Mouse (Mus musculus): ENCODE results near the gene Pate4.

The Pate4 gene

DNA sequence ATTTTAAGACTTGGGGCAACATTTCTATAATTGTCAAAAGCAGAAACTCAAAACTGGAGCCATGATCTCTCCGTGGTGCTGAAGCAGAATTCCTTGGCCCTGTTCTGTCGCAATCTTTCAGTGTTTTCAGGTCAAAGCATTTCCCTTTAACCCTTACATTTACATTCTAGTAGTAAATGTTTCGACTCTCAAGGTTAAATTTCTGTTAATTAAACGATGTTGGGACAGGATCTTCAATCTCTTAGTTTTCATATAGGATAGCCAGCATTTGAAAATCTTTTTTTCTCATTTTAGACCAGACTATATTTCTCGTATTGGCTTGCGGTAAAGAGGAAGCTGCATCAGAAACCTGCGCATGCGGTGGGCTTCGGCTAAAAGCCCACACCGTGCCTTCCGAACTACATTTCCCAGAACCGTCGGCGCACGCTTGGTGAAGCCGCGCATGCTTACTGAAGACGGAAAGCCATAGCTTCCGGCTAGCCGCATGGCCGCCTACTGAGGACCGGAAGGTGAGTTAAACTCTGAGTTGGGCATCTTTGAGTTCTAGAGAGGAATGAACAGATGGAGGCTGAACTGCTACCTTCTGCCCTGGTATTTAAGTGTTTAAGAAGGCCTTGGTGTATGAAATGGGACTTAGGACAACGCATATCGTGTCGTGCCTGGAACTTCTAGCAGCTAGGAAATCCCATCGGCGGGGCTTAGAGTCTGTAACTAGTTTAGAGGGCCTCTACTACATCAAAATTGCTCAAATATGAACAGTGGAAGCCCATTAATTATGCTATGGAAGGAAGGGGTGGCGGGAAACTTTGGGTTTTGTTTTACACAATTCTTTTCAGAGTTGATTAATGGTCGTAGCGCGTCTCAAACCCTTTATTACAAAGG lies 52.5 kb downstream of the Pate4 start:
- no peak for TF ChIP-seq GATA4 (IDR thresholded peaks at IDR 0.05; ENCODE audit: insufficient replicate concordance, low read length)

DNA sequence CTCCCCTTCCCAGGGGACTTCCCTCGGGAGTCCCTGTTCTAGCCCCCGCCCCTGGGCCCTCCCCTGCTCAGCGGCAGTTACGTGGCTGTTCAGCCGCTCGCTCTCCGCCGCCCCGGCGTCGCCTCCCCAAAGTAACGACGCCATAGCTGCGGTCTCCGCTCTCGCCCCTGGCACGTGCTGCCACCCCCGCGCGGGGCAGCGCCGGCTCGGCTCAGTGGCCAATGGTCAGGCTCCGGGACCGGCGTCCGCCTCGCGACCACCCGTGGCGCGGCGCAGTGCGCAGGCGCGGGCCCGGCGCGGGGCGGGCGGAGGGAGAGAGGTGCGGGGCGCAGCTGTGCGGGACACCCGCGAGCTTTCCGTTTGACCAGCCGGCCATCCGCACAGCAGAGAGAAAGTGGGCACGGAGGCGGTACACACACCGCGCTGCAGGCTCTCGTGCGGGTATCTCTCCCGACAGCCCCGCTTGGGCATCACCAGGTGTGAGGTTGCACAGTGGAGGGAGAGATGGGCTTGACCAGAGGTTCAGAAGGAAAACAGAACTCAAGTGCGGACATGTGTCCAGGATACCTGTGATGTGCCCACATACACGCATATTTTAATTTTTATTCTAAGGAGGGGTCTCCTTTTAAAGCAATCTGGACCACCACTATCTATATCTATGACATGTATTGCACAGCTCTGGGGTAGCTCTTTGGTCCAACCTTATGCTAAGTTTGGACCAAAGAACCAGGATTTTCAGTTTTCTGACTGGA lies 53.3 kb downstream of the Pate4 start, which contains the start of the genes Ddx25 and Pus3:
Gene Ddx25, minus strand, starts transcription at position 272 of the 752 bp plus-strand sequence.
Gene Pus3, plus strand, starts transcription at position 339 of the 752 bp plus-strand sequence.
- TF ChIP-seq GATA4 (IDR thresholded peaks at IDR 0.05; ENCODE audit: insufficient replicate concordance, low read length) = no peak
